Mouse (Mus musculus) brown adipose tissue, adult 24 weeks (tissue): ENCODE measurements at regions not wholly inside any gene's neighbourhood (a gene's known extent, or its start where the extent isn't known, plus 50 kb on each side); places are given as distances from the start of the nearest gene placed in this dataset.
A peak's percentile ranks its signal among the peaks of the same experiment; 100 is the strongest.
"Not testable (repeated sequence)": the region's sequence is repeated elsewhere in the genome, so short reads cannot be mapped to it uniquely, and the experiment has no call there.

Source experiments
- H3K27ac ChIP-seq: fragments of 200-500 bp; replicated peaks from 2 replicates; pipeline ENCODE4 v1.5.1; 2012; ENCODE audit warnings: low read depth, mild to moderate bottlenecking, low read length
- H3K4me1 ChIP-seq: fragments of 200-500 bp; 2 replicates; pipeline ENCODE4 v1.6.1; 2012; ENCODE audit warnings: low read length, mixed read lengths; ENCODE audit not compliant: control insufficient read depth, insufficient read depth, insufficient read length
- H3K4me3 ChIP-seq: fragments of 200-500 bp; 2 replicates; pipeline ENCODE4 v1.5.1; 2012; ENCODE audit warnings: low read depth, mild to moderate bottlenecking, low read length, moderate library complexity; ENCODE audit not compliant: insufficient read depth

DNA sequence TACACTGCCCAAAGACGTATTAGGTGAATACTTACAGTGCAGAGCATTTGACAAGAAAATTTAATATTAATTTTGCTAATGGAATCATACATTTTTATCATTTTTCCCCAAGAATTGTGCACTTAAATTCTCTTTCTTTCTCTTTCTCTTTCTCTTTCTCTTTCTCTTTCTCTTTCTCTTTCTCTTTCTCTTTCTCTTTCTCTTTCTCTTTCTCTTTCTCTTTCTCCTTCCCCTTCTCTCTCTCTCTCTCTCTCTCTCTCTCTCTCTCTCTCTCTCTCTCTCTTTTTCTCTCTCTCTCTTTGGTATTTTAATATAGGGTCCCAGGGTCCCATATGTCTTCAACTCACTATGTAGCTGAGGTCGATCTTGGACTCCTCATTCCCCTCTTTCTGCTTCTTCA, 107.3 kb upstream of the Akr1e1 start:
- not testable (repeated sequence) for H3K4me3 ChIP-seq, H3K27ac ChIP-seq

DNA sequence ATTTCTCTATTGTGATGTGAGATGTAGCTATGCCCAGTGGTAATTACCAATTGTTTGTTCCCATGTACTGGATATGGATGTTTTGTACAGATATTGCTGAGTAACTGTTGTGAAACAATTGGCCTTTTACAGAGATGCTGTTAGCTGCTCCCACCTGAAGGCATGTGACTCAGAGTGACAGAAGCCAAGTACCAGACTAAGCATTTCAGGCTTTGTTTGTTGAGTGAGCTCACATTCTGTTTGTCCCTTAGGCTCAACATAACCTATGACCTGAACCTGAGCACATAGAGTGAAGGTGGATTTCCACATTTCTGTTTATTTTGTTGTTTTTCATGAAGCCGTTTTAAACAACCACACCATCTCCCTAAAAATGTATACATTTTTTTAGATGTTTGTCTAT, 105.8 kb upstream of the Akr1e1 start:
- Histone ChIP-seq H3K27ac (no peak overlapping the region), H3K4me3 (no peak overlapping the region), H3K4me1 (no peaks in the 10 kb centered on the region)

More for the DNA sequence above, 107.3 kb upstream of the Akr1e1 start:
- not testable (repeated sequence) for H3K4me1 ChIP-seq

DNA sequence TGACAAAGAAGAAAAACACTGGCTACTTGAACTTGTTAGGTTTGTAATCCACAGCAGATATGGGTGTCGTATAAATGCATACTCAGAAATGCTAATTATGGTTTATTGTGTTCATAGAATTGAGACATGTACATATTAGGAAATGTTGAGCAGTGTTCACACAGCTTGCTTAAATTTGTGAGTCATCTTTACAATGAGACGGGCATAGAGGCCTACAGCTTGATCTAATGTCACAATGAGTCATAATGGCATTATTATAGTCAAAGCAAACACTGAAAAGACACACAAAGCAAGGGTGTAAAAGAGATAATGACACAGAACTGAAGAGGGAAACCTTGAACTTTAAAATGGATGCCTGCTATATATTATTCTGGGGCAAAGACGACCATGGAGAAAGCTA, 103.7 kb upstream of the Akr1e1 start:
- Histone ChIP-seq H3K27ac (no peak overlapping the region), H3K4me3 (no peak overlapping the region), H3K4me1 (no peaks in the 10 kb centered on the region)

DNA sequence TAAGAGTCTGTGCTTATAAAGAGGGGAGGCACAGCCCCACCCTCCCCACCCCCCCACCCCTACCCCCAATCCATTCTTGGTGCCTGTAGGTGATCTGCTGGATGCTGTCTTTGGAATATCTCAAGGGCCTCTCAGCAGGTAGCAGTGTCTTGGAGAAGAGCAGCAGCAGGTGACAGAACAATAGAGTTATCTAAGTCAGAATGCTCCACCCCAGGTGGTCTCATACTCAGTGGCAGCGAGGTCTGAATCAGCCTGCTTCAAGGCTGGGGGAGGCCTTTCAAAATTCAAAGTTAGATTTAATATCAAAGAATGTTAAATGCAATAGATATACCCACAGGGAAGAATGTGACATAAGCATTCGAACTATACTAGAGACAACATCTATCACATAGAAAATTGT, 90.6 kb upstream of the Akr1e1 start:
- H3K4me1 ChIP-seq, H3K27ac ChIP-seq, H3K4me3 ChIP-seq: not testable (repeated sequence)

DNA sequence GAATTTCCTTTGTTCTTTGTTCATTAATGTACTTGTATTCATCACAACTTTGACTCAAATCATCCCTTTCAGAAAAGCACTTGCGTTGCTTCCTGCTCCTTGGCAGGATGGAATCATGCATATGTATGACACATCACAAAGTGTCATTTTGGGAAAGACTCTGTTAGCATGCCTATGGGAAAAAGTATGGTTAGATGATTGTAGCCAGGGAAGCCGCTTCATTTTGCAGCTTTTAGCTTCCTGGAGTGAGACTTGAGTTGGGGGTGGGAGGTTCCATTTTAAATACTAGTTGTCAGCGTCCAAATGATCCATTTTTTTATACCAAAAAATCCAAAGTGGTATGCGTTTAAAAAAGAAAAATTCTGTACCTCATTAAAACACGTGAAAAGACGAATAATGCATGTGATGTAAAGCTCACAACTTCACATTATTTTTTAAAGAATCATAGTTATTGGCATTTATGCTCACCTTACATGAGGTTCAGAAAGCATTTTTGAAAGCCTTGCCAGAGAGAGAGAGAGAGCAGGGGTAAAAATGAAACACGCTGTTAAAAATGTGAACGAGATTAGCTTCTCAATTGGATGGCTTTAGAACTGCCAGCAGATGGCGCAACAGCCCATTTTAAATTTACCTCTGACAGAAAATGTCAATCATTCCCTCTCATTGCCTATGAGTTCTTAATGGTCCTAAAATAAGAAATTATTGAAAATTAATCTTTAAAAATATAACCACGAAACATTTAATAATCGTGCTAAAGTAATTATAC, 57.6 kb upstream of the Akr1e1 start:
- no peak overlapping the region for H3K4me3 ChIP-seq
- H3K4me1 ChIP-seq = no peaks in the 10 kb centered on the region; the same call in 1 of the 2 replicates
- 0 out of 2 replicates have a peak overlapping the region, but pooled peaks have one; percentile 23 for H3K27ac ChIP-seq

DNA sequence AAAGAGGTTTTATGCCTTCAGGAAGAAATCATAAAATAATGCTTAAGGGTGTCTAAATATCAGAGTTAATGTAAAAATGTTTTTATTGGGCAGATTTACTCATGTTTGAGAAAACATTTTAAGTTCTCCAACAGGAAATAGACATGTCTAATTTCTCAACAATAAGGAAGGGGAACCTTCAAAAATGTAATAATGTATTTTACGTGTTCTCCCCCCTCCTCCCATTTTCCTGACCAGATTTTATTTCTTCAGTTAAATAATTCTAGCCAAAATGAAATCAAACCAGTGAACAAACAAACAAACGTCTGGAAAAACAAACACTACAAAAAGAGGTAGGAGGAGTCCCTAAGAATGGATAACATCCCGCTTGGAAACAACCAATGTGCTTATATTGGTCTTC, 54.4 kb upstream of the Akr1e1 start:
- H3K4me1 ChIP-seq = no peaks in the 10 kb centered on the region; the same call in 1 of the 2 replicates
- no peak overlapping the region for H3K4me3 ChIP-seq
- H3K27ac ChIP-seq = no peak overlapping the region

DNA sequence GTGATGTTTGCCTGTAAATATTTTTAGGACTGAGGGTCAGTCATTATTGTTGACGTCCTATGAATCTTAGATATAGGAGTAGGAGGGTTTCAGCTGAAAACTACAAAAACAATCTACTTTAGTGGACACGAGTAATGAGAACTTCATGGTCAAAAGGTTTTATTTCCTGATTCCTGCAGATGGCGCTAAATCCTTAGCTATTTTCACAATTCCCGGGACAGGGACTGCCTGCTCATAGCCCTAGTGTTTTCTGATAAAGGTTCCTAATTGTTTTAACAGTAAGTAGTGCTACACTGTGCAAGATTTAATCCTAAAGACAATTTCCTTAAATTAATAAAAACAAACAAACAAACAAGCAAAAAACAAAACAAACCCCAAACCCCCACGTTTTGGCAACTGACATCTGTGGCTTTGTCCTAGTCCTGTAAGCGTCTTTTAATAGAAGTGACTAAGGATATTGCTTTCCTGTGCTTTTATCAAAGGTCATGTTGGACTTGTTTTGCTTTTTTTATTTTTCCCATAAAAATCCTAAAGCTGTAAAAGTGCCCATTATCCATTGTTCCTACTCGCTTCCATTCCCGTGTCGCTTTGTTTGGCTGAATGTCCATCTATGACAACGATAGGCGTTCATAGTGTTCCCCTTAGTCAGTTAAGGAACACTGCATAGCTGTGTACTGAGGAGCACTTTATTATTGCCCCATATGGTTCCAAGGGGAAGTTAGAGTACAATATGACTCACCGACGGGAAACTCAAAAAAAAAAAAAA, 53.5 kb upstream of the Akr1e1 start:
- H3K27ac ChIP-seq = peak overlapping the region; percentile 67
- no peaks in the 10 kb centered on the region for H3K4me1 ChIP-seq
- peak overlapping the region; percentile 31 for H3K4me3 ChIP-seq
